Mouse (Mus musculus) embryonic facial prominence, embryonic 10.5 days (tissue): ENCODE results near the gene Snx14. TPM values are rescaled to one million over a fixed set of nuclear protein-coding genes. Genes with fewer than 3 reads are reported as not detected.
A peak's percentile ranks its signal among the peaks of the same experiment; 100 is the strongest.

ENCODE experiments used
- DNase-seq: peaks from one replicate; pipeline ENCODE4 v3.0.0-alpha.2; 2017; ENCODE audit warnings: low spot score
- H3K27ac ChIP-seq: fragments of 300-500 bp; sonication (generic); replicated peaks from 2 replicates; pipeline ENCODE4 v1.5.1; 2016; ENCODE audit warnings: mild to moderate bottlenecking
- H3K27me3 ChIP-seq: fragments of 300-500 bp; sonication (generic); replicated peaks from 2 replicates; pipeline ENCODE4 v1.6.1; 2016; ENCODE audit warnings: low read depth, mild to moderate bottlenecking; ENCODE audit not compliant: poor library complexity, severe bottlenecking
- H3K36me3 ChIP-seq: fragments of 300-500 bp; sonication (generic); replicated peaks from 2 replicates; pipeline ENCODE4 v1.6.1; 2016; ENCODE audit warnings: mild to moderate bottlenecking, moderate library complexity
- H3K4me1 ChIP-seq: fragments of 300-500 bp; sonication (generic); 2 replicates; pipeline ENCODE4 v1.6.1; 2016
- H3K4me3 ChIP-seq: fragments of 300-500 bp; sonication (generic); 2 replicates; pipeline ENCODE4 v1.5.1; 2016; ENCODE audit warnings: mild to moderate bottlenecking, moderate library complexity
- H3K9me3 ChIP-seq: fragments of 300-500 bp; sonication (generic); 2 replicates; pipeline ENCODE4 v1.6.1; 2016; ENCODE audit warnings: mild to moderate bottlenecking
- WGBS: fragments of 180-500 bp; shearing (Covaris S2); methylation state at CpG from one replicate; pipeline ENCODE4 v1.1.7; 2016; 5-methylcytosine and 5-hydroxymethylcytosine counted together
- polyA plus RNA-seq: library from polyadenylated mRNA; unstranded; fragments of >200 nt; fragmentation: Nextera tagmentation; extraction: Ambion mirVana; gene quantifications from 2 replicates; pipeline ENCODE4 v1.2.1, GENCODE M21; 2016

The Snx14 gene
- polyA plus RNA-seq, 1 experiment from 2014 or later, result 17.9 TPM

DNA sequence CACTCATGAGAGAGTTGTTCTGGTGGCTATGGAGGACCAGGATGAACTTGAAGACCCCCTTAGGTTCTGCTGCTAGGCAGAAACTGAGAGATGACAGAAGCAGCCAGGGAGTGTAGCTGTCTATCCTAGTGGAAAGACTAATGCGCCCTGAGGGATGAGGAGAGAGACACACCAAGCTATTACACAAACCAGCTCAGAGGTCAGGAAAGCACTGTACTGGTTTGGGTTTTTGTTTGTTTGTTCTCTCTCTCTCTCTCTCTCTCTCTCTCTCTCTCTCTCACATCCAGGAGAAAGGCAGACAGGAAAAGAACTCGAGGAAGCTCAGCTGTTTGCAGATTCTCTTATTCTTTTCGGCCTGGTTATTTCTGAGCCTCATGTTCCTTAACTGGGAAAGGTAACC lies 108.4 kb downstream of the Snx14 start:
- Histone ChIP-seq H3K27ac (no peak overlapping the region), H3K36me3 (no peaks in the 10 kb centered on the region), H3K27me3 (peaks cover 70% of the 10 kb centered on the region), H3K4me1 (peaks cover 20% of the 10 kb centered on the region), H3K9me3 (no peaks in the 10 kb centered on the region), H3K4me3 (no peak overlapping the region)
- DNase-seq, result no peak
- 63% methylated on average over 3 of the region's 3 CpGs for WGBS

DNA sequence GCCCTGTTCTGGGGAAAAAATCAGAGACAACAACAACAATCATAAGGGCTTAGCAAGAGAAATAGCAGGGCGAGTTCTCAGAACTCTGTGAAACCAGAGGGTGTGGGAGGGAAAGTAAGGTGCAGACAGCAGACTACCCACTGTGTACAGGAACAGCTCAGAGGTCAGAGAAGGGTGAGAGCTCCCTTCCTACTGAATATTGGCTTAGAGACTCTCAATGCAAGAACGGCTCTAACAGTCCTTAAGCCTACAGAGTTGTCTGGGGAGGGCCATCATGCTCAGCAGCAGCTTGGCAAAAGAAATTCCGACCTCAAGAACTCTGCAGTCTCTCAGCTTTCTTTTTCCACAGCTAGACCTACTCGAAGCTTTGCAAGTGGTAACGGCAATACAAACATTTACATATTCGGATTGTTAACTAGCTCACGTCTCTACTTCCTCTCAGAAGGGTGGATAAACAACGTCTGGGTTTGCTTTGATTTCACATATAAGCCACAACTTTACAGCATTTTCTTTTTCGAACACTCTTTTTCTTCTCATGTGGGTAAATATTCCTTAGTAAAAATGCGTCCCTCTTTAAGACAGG lies 109.5 kb downstream of the Snx14 start:
- Histone ChIP-seq H3K27me3 (peaks cover 68% of the 10 kb centered on the region), H3K9me3 (no peaks in the 10 kb centered on the region; the same call in 1 of the 2 replicates), H3K27ac (no peak overlapping the region), H3K4me3 (no peak overlapping the region), H3K36me3 (no peaks in the 10 kb centered on the region), H3K4me1 (peaks cover 20% of the 10 kb centered on the region)
- DNase-seq, result no peak
- 37% methylated on average over 10 of the region's 10 CpGs for WGBS

DNA sequence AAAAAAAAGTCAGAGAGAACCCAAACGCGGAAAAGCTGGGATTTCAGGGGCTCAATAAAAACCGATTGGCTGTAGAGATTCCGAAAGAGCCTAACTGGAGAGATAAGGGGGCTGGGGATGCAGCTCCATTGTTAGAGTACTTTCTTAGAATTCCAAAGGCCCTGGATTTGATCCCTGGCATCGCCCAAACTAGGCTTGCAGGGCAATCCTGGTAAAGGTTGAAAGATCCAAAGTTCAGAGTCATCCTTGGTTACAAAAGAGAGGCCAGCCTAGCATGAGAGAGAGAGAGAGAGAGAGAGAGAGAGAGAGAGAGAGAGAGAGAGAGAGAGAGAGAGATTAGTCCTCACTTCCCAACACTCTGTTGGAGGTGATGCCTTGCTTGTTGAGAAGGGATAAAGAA lies 110.1 kb downstream of the Snx14 start:
- DNase-seq, result no peak
- no peak overlapping the region for H3K4me3 ChIP-seq
- peaks cover 20% of the 10 kb centered on the region for H3K4me1 ChIP-seq
- H3K36me3 ChIP-seq, result no peaks in the 10 kb centered on the region
- H3K27ac ChIP-seq, result no peak overlapping the region
- 11% methylated on average over 5 of the region's 5 CpGs for WGBS
- H3K27me3 ChIP-seq, result peaks cover 68% of the 10 kb centered on the region
- H3K9me3 ChIP-seq, result peaks cover 2% of the 10 kb centered on the region; the same call in 1 of the 2 replicates

DNA sequence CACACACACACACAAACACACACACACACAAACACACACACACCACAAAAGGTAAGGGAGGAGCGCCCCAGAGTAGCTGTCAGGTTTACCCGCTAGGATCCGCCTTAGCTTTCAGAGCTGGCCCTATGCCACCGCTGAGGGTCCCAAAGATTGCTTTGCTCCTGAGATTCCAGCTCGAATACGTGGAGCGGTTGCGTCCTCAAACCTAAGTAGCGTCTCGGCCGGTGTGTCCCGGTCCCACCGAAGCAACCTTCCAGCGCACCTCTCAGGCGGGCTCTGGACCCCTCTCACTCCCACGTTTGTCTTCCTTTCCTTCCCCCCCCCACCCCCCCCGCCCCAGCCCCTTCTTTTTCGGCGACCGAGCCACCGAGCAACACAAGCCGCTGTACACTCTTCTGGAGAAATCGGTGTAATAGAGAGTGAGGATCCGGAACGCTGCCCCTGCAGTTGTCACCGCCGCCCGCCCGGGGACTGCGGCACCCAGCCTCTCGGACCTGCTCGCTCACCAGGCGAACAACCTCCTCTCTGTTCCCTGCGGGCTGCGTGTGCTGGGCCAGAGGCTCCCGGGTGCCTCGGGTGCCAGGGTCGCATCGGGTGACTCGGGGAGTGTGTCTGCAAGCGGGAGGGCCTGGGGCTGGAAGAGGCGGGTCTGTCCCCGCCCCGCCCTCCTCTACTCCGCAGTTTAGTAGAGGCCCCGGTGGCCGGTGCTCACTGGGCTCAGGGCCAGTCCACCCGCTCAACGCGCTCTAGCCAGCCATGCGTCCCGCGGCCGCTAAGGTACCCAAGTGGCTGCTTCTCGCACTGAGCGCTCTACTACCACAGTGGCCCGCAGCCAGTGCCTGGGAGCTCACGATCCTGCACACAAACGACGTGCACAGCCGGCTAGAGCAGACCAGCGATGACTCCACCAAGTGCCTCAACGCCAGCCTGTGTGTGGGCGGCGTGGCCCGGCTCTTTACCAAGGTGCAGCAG lies 111.5 kb downstream of the Snx14 start, which contains the start of gene Nt5e:
Gene Nt5e (plus strand): TSS at position 268 of the 972 bp plus-strand sequence.
- Histone ChIP-seq H3K4me3 (peak within 1 kb of the TSS; percentile 71), H3K27ac (peak within 1 kb of the TSS; percentile 66), H3K4me1 (peaks cover 12% of the 10 kb centered on the region), H3K9me3 (peaks cover 2% of the 10 kb centered on the region; the same call in 1 of the 2 replicates), H3K27me3 (peaks cover 66% of the 10 kb centered on the region), H3K36me3 (no peaks in the 10 kb centered on the region)
- DNase-seq, result peak; percentile 84
- under 1% methylated on average over 66 of the region's 66 CpGs for WGBS

Other genes with a start within 250 kb of the Snx14 start
- 1.8 and 1.9 TPM in 2 replicates for gene Nt5e, start 111.8 kb downstream of the Snx14 start, polyA plus RNA-seq
- 1.2 and 1.7 TPM in 2 replicates for gene Gm20537, start 17.7 kb upstream of the Snx14 start, polyA plus RNA-seq
- 133 TPM in 2 replicates for gene Syncrip, start 43.6 kb upstream of the Snx14 start, polyA plus RNA-seq
- gene Zfp949, start 109.1 kb upstream of the Snx14 start, polyA plus RNA-seq, result 7.0 and 8.5 TPM in 2 replicates
- gene Trim43a, start 141.9 kb upstream of the Snx14 start, polyA plus RNA-seq, result 0.07 TPM in 1 of 2 replicates, not detected in the other